Mouse (Mus musculus) bone marrow, adult 2 months (tissue): ENCODE data around the gene Grwd1. TPM values are rescaled to one million over a fixed set of nuclear protein-coding genes. Genes with fewer than 3 reads are reported as not detected.

ENCODE experiments used
- H3K27ac ChIP-seq: fragments of 200-500 bp; 2 replicates; pipeline ENCODE4 v1.5.1; 2012; ENCODE audit warnings: low read depth, mild to moderate bottlenecking, control low read depth, inconsistent platforms, low read length; ENCODE audit not compliant: control insufficient read depth, poor library complexity, insufficient read depth
- H3K4me1 ChIP-seq: fragments of 200-500 bp; 2 replicates; pipeline ENCODE4 v1.6.1; 2011; ENCODE audit warnings: low read length; ENCODE audit not compliant: control insufficient read depth, insufficient read depth
- H3K4me3 ChIP-seq: fragments of 200-500 bp; replicated peaks from 2 replicates; pipeline ENCODE3; 2011; ENCODE audit warnings: mild to moderate bottlenecking, low read depth, low read length, control low read depth; ENCODE audit not compliant: control insufficient read depth
- CTCF ChIP-seq: fragments of 200-500 bp; IDR thresholded peaks from 2 replicates; pipeline ENCODE4 v1.5.1; 2011; ENCODE audit warnings: low read length, control low read depth; ENCODE audit not compliant: control insufficient read depth, insufficient read depth
- POLR2A ChIP-seq: fragments of 200-500 bp; IDR thresholded peaks from 2 replicates; pipeline ENCODE4 v1.6.1; 2011; ENCODE audit warnings: low read depth, mild to moderate bottlenecking, control low read depth, low read length, borderline replicate concordance; ENCODE audit not compliant: control insufficient read depth
- WGBS: fragments of 180-500 bp; shearing (Covaris S2); methylation state at CpG from one replicate; pipeline ENCODE4 v1.1.7; 2018; 5-methylcytosine and 5-hydroxymethylcytosine counted together
- polyA plus RNA-seq: library from polyadenylated mRNA; stranded (reverse); fragments of >200 nt; gene quantifications from 2 replicates; pipeline ENCODE4 v1.2.4, GENCODE M21; 2011; ENCODE audit warnings: low replicate concordance; ENCODE audit not compliant: missing spikeins, insufficient read depth, insufficient read length

The Grwd1 gene
- polyA plus RNA-seq, 1 experiment = 13.9 TPM

- WGBS = 81% methylated on average over 22 of the region's 22 CpGs
- peaks cover 2% of the 10 kb centered on the region for H3K4me1 ChIP-seq
- H3K4me3 ChIP-seq = no peak overlapping the region
- H3K27ac ChIP-seq = no peak overlapping the region
- TF ChIP-seq POLR2A = no peak
- no peak for TF ChIP-seq CTCF
These were observed 43.1 kb downstream of the Grwd1 start for GRCm38 (mm10) chr7:45787642-45788041.

GRCm38 (mm10) chr7:45786661-45787413 is 43.9 kb downstream of the Grwd1 start:
- Histone ChIP-seq H3K4me1 (peaks cover 2% of the 10 kb centered on the region), H3K4me3 (no peak overlapping the region), H3K27ac (no peak overlapping the region)
- TF ChIP-seq POLR2A = no peak
- no peak for TF ChIP-seq CTCF
- 21% methylated on average over 17 of the region's 17 CpGs for WGBS

- WGBS = 8% methylated on average over 14 of the region's 14 CpGs
- TF ChIP-seq POLR2A (no peak), CTCF (no peak)
- Histone ChIP-seq H3K4me3 (no peak overlapping the region), H3K4me1 (peaks cover 2% of the 10 kb centered on the region), H3K27ac (no peak overlapping the region)
These were observed 44.6 kb downstream of the Grwd1 start for GRCm38 (mm10) chr7:45786136-45786578.

- no peak for TF ChIP-seq CTCF
- no peak for TF ChIP-seq POLR2A
- Histone ChIP-seq H3K4me1 (peaks cover 2% of the 10 kb centered on the region), H3K4me3 (no peak overlapping the region), H3K27ac (no peak overlapping the region)
- 3% methylated on average over 40 of the region's 42 CpGs for WGBS
These were observed 45.2 kb downstream of the Grwd1 start for GRCm38 (mm10) chr7:45785388-45786135.

- peak within 1 kb of the TSS; percentile 68 for H3K4me3 ChIP-seq
- 27% methylated on average over 20 of the region's 20 CpGs for WGBS
- H3K27ac ChIP-seq = no peak within 1 kb of the TSS
- peaks cover 2% of the 10 kb centered on the region for H3K4me1 ChIP-seq
- TF ChIP-seq POLR2A = no peak
- TF ChIP-seq CTCF = no peak
These were observed 46.0 kb downstream of the Grwd1 start, which contains the start of gene Sult2b1 for GRCm38 (mm10) chr7:45784524-45785372. Gene Sult2b1 (minus strand): TSS chr7:45784669.

GRCm38 (mm10) chr7:45783511-45784091 is 47.1 kb downstream of the Grwd1 start, which contains the start of gene Lmtk3:
Gene Lmtk3 (plus strand): TSS chr7:45783738.
- Histone ChIP-seq H3K27ac (no peak within 1 kb of the TSS), H3K4me3 (peak within 1 kb of the TSS; percentile 68), H3K4me1 (peaks cover 2% of the 10 kb centered on the region)
- no peak for TF ChIP-seq POLR2A
- no peak for TF ChIP-seq CTCF
- 1% methylated on average over 38 of the region's 38 CpGs for WGBS

- peaks cover 2% of the 10 kb centered on the region for H3K4me1 ChIP-seq
- 50% methylated on average over 4 of the region's 4 CpGs for WGBS
- no peak overlapping the region for H3K27ac ChIP-seq
- no peak overlapping the region for H3K4me3 ChIP-seq
- TF ChIP-seq POLR2A (no peak), CTCF (no peak)
These were observed 48.5 kb downstream of the Grwd1 start for GRCm38 (mm10) chr7:45782271-45782670.
